Mouse (Mus musculus): ENCODE measurements around the gene Pxt1. TPM values are rescaled to one million over a fixed set of nuclear protein-coding genes. Genes with fewer than 3 reads are reported as not detected.

Gene Pxt1
- polyA plus RNA-seq, 1 experiment from 2014 or later, result not detected

GRCm38 (mm10) chr17:28922096-28922495, 21.5 kb downstream of the Pxt1 start:
- Histone ChIP-seq H3K4me2 (ENCODE audit: low read length) (no peak overlapping the region), H3K9me3 (replicated peaks; ENCODE audit: low read length) (no peaks in the 10 kb centered on the region)

GRCm38 (mm10) chr17:28921086-28921485, 22.6 kb downstream of the Pxt1 start:
- DNase-seq (ENCODE audit: low spot score) (no peak), ATAC-seq (replicated peaks; ENCODE audit: low FRiP score, low read depth) (no peak)
- Histone ChIP-seq H3K27ac (no peak overlapping the region), H3K4me3 (replicated peaks; ENCODE audit: low read depth, low read length) (no peak overlapping the region), H3K4me2 (ENCODE audit: low read length) (no peak overlapping the region), H3K27me3 (ENCODE audit: insufficient read depth, low read length) (no peaks in the 10 kb centered on the region), H3K36me3 (ENCODE audit: insufficient read depth, low read length) (no peaks in the 10 kb centered on the region), H3K9me3 (replicated peaks; ENCODE audit: low read length) (no peaks in the 10 kb centered on the region), H3K4me1 (replicated peaks; ENCODE audit: insufficient read depth, low read length) (no peaks in the 10 kb centered on the region), H3K9ac (ENCODE audit: low read depth, low read length) (no peak overlapping the region)
- 77% methylated on average over 8 of the region's 8 CpGs for WGBS
- TF ChIP-seq CTCF (IDR thresholded peaks at IDR 0.05; ENCODE audit: low read depth), result no peak

More at GRCm38 (mm10) chr17:28922096-28922495, 21.5 kb downstream of the Pxt1 start:
- TF ChIP-seq CTCF (IDR thresholded peaks at IDR 0.05; ENCODE audit: low read depth), result no peak
- no peaks in the 10 kb centered on the region for H3K36me3 ChIP-seq (ENCODE audit: insufficient read depth, low read length)
- H3K27ac ChIP-seq, result no peak overlapping the region
- ATAC-seq (replicated peaks; ENCODE audit: low FRiP score, low read depth), result no peak
- no peaks in the 10 kb centered on the region for H3K27me3 ChIP-seq (ENCODE audit: insufficient read depth, low read length)
- 63% methylated on average over 6 of the region's 6 CpGs for WGBS
- H3K4me1 ChIP-seq (replicated peaks; ENCODE audit: insufficient read depth, low read length), result peaks cover 3% of the 10 kb centered on the region; the same call in 1 of the 2 replicates
- DNase-seq (ENCODE audit: low spot score), result no peak
- H3K9ac ChIP-seq (ENCODE audit: low read depth, low read length), result no peak overlapping the region
- no peak overlapping the region for H3K4me3 ChIP-seq (replicated peaks; ENCODE audit: low read depth, low read length)

GRCm38 (mm10) chr17:28916520-28916919, 27.1 kb downstream of the Pxt1 start:
- TF ChIP-seq CTCF (IDR thresholded peaks at IDR 0.05; ENCODE audit: low read depth), result no peak
- no peaks in the 10 kb centered on the region for H3K9me3 ChIP-seq (replicated peaks; ENCODE audit: low read length)
- DNase-seq (ENCODE audit: low spot score) (no peak), ATAC-seq (replicated peaks; ENCODE audit: low FRiP score, low read depth) (no peak)
- no peaks in the 10 kb centered on the region for H3K36me3 ChIP-seq (ENCODE audit: insufficient read depth, low read length)
- H3K9ac ChIP-seq (ENCODE audit: low read depth, low read length), result no peak overlapping the region
- H3K27ac ChIP-seq, result no peak overlapping the region
- WGBS, result 100% methylated on average over 1 of the region's 1 CpGs
- no peak overlapping the region for H3K4me3 ChIP-seq (replicated peaks; ENCODE audit: low read depth, low read length)
- no peaks in the 10 kb centered on the region for H3K27me3 ChIP-seq (ENCODE audit: insufficient read depth, low read length)
- no peak overlapping the region for H3K4me2 ChIP-seq (ENCODE audit: low read length)
- H3K4me1 ChIP-seq (replicated peaks; ENCODE audit: insufficient read depth, low read length), result no peaks in the 10 kb centered on the region

- 75% methylated on average over 12 of the region's 12 CpGs for WGBS
- DNase-seq (ENCODE audit: low spot score), result no peak
- H3K9ac ChIP-seq (ENCODE audit: low read depth, low read length), result no peak within 1 kb of the TSS
- H3K4me3 ChIP-seq (replicated peaks; ENCODE audit: low read depth, low read length), result no peak within 1 kb of the TSS
- no peak for TF ChIP-seq CTCF (IDR thresholded peaks at IDR 0.05; ENCODE audit: low read depth)
- no peak within 1 kb of the TSS for H3K4me2 ChIP-seq (ENCODE audit: low read length)
- no peaks in the 10 kb centered on the region for H3K36me3 ChIP-seq (ENCODE audit: insufficient read depth, low read length)
- H3K27me3 ChIP-seq (ENCODE audit: insufficient read depth, low read length), result no peaks in the 10 kb centered on the region
- H3K4me1 ChIP-seq (replicated peaks; ENCODE audit: insufficient read depth, low read length), result no peaks in the 10 kb centered on the region
- no peaks in the 10 kb centered on the region for H3K9me3 ChIP-seq (replicated peaks; ENCODE audit: low read length)
- no peak within 1 kb of the TSS for H3K27ac ChIP-seq
- no peak for ATAC-seq (replicated peaks; ENCODE audit: low FRiP score, low read depth)
These were observed 28.5 kb downstream of the Pxt1 start, which contains the start of gene 4930539E08Rik for GRCm38 (mm10) chr17:28915060-28915628. TSS of gene 4930539E08Rik (minus strand) at chr17:28915324.

DNA sequence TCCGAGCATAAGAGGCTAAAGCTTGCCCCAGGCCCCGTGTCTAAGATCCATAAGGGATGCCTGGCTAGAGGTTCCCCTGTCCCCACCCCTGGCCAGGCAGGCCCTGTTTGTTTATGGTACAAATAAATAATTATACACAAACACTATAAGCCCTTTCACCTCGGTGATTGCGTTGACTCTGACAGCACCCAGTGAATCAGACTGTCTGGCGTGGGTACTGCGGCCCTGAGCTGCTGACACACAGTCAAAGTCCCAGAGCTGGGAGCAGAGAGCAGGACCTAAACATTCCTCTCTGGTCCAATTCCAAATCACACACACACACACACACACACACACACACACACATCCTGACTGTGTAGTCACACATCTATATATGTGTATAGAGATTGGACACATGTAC, 29.7 kb downstream of the Pxt1 start:
- no peak for ATAC-seq (replicated peaks; ENCODE audit: low FRiP score, low read depth)
- no peaks in the 10 kb centered on the region for H3K9me3 ChIP-seq (replicated peaks; ENCODE audit: low read length)
- no peaks in the 10 kb centered on the region for H3K27me3 ChIP-seq (ENCODE audit: insufficient read depth, low read length)
- 76% methylated on average over 6 of the region's 6 CpGs for WGBS
- H3K27ac ChIP-seq, result no peak overlapping the region
- no peak overlapping the region for H3K4me3 ChIP-seq (replicated peaks; ENCODE audit: low read depth, low read length)
- no peak overlapping the region for H3K9ac ChIP-seq (ENCODE audit: low read depth, low read length)
- no peaks in the 10 kb centered on the region for H3K36me3 ChIP-seq (ENCODE audit: insufficient read depth, low read length)
- H3K4me1 ChIP-seq (replicated peaks; ENCODE audit: insufficient read depth, low read length), result peaks cover 6% of the 10 kb centered on the region; the same call in 1 of the 2 replicates
- H3K4me2 ChIP-seq (ENCODE audit: low read length), result no peak overlapping the region
- no peak for TF ChIP-seq CTCF (IDR thresholded peaks at IDR 0.05; ENCODE audit: low read depth)
- DNase-seq (ENCODE audit: low spot score), result no peak

GRCm38 (mm10) chr17:28913200-28913599, 30.4 kb downstream of the Pxt1 start:
- no peak for DNase-seq (ENCODE audit: low spot score)
- Histone ChIP-seq H3K4me3 (replicated peaks; ENCODE audit: low read depth, low read length) (no peak overlapping the region), H3K4me2 (ENCODE audit: low read length) (no peak overlapping the region), H3K9me3 (replicated peaks; ENCODE audit: low read length) (no peaks in the 10 kb centered on the region), H3K27ac (no peak overlapping the region), H3K9ac (ENCODE audit: low read depth, low read length) (no peak overlapping the region), H3K27me3 (ENCODE audit: insufficient read depth, low read length) (no peaks in the 10 kb centered on the region), H3K4me1 (replicated peaks; ENCODE audit: insufficient read depth, low read length) (peaks cover 6% of the 10 kb centered on the region; the same call in 1 of the 2 replicates), H3K36me3 (ENCODE audit: insufficient read depth, low read length) (no peaks in the 10 kb centered on the region)
- WGBS, result 67% methylated on average over 5 of the region's 5 CpGs
- peak; percentile 33; the same call in 1 of the 2 replicates for ATAC-seq (replicated peaks; ENCODE audit: low FRiP score, low read depth)
- no peak for TF ChIP-seq CTCF (IDR thresholded peaks at IDR 0.05; ENCODE audit: low read depth)
